Mouse (Mus musculus) bone marrow, adult 2 months (tissue): Measurements from ENCODE around the gene Arhgap5.

Experiments used
- CTCF ChIP-seq: fragments of 200-500 bp; IDR thresholded peaks from 2 replicates; pipeline ENCODE4 v1.5.1; 2011; ENCODE audit warnings: low read length, control low read depth; ENCODE audit not compliant: control insufficient read depth, insufficient read depth
- POLR2A ChIP-seq: fragments of 200-500 bp; IDR thresholded peaks from 2 replicates; pipeline ENCODE4 v1.6.1; 2011; ENCODE audit warnings: low read depth, mild to moderate bottlenecking, control low read depth, low read length, borderline replicate concordance; ENCODE audit not compliant: control insufficient read depth

DNA sequence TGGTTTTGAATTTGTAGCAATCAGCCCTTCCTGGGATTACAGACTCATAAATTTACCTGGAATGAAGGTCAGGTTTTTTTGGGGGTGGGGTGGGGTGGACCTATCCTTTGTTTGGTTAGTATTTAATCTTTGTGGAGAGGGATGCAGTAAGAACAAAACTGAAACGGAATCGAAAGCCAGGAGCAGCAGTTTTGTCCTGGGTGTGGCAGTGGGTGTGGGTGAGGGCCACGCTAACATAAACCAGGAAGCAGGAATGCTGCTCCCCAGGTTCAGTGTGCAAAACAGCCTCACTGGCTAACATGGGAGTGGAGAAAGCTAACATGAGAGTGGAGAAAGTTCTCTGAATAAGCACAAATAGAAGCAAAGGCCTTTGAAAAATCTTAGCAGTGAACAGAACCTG is 6.6 kb upstream of the Arhgap5 start:
- TF ChIP-seq CTCF (no peak), POLR2A (no peak)
